Mouse (Mus musculus) urinary bladder, postnatal 4 days (tissue): ENCODE results near the gene Sval2.

Experiments used
- DNase-seq, 2 experiments: peaks; one replicate each; pipeline ENCODE4 v3.0.0; 2021 to 2022; ENCODE audit warnings: low spot score in 2 of 2

Gene Sval2

DNA sequence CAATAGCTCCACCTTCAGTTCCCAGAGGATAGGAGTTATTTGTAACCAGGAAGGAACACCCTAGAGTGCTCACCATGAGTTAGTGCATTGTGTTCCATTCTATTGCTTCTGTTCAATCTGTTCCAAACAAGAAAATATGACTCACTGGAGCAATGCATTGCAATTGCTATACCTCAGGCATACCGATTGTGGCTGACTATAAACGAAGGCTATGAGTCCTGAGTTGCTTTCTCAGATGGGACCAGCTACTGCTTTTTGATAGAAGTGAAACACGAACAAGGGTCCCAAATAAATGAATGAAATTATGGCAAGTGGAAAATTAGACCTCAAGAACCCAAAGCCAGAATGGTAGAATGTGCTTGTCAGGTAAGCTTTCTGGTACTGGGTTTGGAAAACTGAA, at the start of gene Sval2:
Gene Sval2 (plus strand): TSS at position 301 of the 400 bp plus-strand sequence.
- no peak for DNase-seq

DNA sequence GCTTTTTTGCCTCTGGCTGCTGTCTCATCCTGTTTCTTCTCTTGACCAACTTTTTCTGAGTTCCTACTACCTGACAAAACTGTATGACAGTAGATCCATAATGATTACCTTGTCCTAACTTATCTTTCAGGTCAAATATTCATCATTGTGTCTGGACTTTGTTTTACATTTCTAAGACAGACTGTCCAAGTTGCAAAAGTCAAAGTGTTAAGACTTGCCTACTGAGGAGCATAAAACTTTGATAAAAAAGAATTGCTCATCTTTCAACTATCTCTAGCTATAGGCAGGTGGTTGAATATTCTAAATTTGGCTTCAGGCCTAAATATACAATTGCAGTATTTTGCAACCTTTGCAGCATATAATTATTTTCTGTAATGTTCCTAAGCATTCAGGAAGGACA, 28.7 kb upstream of the Sval2 start:
- DNase-seq, result no peak

DNA sequence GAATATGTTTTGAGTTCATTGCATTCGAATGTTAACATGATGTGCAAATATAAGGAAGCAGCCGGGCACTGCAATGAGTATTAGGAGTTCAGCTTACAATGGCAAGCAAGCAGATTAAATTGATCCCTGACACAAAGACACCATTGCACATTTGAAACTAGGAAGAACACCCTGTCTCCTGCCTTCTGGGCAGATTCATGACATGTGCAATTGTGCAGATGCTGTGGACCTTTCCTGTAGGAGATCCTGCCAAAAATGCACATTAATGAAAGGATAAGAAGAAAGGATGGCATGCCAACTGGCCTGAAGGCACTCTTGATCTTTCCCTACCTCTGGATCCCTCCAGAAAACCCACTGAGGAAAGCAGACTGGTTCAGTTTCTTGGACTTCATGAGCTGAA, 23.3 kb upstream of the Sval2 start:
- no peak for DNase-seq

DNA sequence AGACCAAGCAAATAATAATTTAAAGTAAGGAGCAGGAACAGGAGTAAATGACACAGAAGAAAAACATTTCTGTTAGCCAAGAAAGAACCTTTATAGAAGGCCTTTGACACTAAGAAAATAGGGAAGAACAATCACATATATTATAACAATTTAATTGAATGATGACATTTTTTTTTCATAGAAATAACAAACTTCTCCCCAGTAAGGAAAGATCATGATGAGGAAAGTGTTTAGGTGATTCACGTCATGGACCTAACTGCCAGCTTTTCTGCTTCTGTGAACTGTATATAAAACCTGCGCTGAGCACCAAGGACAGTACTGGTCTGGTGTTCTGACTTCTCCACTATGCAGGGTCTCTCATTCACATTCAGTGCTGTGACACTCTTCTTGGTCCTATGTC, 5.6 kb upstream of the Sval2 start, which contains the start of gene Pip:
Gene Pip (plus strand): TSS at position 301 of the 400 bp plus-strand sequence.
- DNase-seq, result no peak

DNA sequence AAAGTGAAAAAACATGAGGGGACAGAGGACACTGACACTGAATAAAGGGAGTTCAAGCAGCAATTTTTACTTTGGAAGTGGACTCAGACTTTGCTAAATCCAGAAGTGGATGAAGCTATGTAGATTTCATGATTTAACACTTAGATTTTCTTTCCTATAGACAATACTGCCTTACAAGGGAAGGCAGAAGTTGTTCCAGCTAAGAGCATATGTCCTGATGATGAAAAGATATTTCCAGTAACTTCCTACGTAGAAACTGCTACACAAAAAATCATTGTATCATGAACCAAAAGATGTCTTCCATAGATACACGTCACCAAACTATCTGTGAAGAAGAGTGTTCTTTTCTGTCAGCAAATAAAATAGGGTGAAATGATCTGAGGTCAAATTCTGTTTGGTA, 11.2 kb downstream of the Sval2 start:
- DNase-seq, result no peak

DNA sequence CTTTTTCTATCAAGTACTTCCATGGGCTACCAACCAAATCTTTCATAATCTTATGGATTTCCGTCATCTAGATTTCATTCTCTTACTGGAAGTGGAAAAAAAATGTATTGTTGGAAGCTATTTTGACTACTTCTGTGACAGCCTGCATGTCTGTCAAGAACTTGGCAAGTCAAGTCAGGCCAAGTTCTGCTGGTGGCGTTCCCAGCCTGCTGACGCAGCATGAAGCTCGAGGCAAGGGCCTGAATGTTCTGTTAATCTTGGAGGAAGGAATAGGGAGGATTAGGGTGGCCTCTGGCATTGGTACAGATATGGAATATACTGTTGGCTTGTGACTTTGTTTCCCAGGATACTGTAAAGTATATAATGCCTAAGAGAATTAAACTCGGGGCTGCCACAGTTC, 58.8 kb downstream of the Sval2 start:
- no peak for DNase-seq
